Mouse (Mus musculus) spleen, adult 18-20 months (tissue): ENCODE results near the gene St3gal2.
"Not testable (repeated sequence)": the region's sequence is repeated elsewhere in the genome, so short reads cannot be mapped to it uniquely, and the experiment has no call there.

Experiments
- DNase-seq, 2 experiments: peaks; one replicate each; pipeline ENCODE4 v3.0.0; 2022; ENCODE audit warnings: mixed read lengths in 2 of 2

The St3gal2 gene

DNA sequence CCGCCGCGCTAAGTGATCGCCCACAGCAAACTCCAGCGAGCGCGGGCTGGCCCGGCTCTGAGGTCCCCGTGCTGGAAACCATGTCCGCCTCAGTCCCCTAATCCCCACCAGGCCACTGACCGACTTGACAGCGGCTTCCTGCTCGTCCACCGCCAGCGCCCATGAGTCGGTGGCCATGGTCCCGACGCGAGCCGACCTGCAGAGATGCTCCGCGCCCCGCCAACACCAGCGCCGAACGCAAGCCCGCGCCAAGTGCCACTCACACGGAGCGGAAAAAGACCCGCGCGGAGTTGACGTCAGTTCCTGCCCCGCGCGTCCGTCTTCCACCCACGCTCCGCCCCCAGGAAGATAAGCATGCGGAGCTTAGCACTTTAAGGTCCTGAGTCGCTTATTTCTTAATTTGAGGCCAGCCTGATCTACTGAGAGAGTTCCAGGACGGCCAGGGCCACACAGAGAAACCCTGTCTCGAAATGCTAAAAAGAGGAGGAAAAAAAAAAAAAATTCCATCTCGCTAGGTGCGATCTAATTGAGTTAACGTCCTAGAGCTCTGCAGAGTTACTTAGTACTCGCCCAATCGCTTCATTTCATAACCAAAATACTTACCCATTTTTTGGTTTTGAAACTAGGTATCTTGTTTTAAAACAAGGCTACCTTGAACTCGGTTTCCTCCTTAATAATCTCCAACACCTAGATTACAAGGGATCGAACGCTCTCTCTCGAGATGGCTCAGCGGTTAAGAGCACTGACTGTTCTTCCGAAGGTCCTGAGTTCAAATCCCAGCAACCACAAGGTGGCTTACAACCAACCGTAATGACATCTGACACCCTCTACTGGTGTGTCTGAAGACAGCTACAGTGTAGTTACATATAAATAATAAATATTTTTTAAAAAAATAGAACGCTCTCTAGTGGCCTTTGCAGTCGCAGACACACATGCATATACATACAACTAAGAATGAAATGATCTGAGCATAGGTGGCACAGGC is 78.1 kb downstream of the St3gal2 start, which contains the start of gene Ddx19a:
Ddx19a (minus strand) TSS at position 254 of the 985 bp plus-strand sequence.
- peak; percentile 74 to 82 for DNase-seq

DNA sequence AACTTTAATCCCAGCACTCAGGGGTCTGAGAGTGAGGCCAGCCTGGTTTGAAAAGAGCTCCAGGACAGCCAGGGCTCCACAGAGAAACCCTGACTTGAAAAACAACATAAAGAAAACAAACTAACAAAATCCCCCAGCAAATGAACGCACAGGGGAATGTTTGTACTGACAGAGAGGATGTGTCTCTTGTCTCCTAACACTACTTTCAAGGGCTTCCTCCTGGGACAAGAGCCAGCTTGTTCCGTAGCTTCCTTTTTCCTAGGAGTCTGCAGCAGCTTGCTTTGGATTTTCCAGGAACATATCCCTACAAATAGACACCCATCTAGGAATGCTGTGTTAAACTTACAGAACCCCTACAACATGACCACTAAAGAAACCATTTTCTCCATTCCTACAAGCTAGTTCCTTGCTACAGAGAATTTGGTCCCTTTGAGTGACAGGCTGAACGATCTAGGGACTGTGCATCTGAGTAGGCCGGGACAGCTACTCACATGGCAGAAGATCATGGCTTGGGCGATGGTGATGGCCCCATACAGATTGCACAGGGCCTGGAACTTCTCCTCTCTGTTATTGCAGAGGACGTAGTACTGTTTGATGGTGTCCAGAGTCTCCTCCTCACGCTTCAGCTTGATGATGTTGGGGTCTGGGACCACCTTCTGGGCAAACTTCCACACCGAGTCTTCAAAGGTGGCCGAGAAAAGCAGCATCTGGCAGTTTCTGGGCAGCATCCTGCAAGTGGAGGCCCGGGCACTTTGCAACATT is 90.7 kb downstream of the St3gal2 start:
- DNase-seq: not testable (repeated sequence)
